Mouse (Mus musculus): ENCODE results near the gene Metap1.
"Not testable (repeated sequence)": the region's sequence is repeated elsewhere in the genome, so short reads cannot be mapped to it uniquely, and the experiment has no call there.

GRCm38 (mm10) chr3:138466656-138467055 is 22.7 kb downstream of the Metap1 start:
- not testable (repeated sequence) for TF ChIP-seq CTCF, POLR2A (IDR thresholded peaks at IDR 0.05; ENCODE audit: extremely low read depth, insufficient read depth, low read length)

All from cortical plate, adult 2 months (tissue).